Mouse (Mus musculus) CD8-positive naive resting alpha-beta T cell, adult 2 months (primary cell): ENCODE measurements around the gene Prelid3b.

Source experiments
- DNase-seq, 2 experiments: peaks; one replicate each; pipeline ENCODE4 v3.0.0; 2022; ENCODE audit warnings: low read depth in 2 of 2, low spot score in 2 of 2

Gene Prelid3b

GRCm38 (mm10) chr2:174472818-174473549 lies at the start of gene Prelid3b:
Prelid3b (minus strand) TSS chr2:174473081.
- peak; percentile 98 to 99 for DNase-seq

DNA sequence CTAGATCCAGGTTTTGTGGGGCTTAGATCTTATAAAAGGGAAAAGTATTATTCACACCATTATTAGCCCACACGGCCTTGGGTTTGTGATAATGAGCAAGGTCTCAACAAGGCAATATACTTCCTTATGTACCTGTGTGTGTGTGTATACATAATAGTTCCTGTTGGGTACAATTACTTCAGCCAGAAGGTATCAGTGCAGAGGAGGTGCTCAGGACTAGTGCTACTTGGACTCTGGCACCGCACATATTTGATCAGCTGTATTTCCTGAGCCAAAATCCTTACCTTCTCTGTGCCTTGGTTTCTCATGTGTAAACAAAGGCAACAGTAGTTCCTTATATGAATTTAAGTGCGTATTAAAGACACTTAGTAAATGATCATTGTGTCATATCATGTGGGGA lies 49.3 kb upstream of the Prelid3b start:
- no peak for DNase-seq

DNA sequence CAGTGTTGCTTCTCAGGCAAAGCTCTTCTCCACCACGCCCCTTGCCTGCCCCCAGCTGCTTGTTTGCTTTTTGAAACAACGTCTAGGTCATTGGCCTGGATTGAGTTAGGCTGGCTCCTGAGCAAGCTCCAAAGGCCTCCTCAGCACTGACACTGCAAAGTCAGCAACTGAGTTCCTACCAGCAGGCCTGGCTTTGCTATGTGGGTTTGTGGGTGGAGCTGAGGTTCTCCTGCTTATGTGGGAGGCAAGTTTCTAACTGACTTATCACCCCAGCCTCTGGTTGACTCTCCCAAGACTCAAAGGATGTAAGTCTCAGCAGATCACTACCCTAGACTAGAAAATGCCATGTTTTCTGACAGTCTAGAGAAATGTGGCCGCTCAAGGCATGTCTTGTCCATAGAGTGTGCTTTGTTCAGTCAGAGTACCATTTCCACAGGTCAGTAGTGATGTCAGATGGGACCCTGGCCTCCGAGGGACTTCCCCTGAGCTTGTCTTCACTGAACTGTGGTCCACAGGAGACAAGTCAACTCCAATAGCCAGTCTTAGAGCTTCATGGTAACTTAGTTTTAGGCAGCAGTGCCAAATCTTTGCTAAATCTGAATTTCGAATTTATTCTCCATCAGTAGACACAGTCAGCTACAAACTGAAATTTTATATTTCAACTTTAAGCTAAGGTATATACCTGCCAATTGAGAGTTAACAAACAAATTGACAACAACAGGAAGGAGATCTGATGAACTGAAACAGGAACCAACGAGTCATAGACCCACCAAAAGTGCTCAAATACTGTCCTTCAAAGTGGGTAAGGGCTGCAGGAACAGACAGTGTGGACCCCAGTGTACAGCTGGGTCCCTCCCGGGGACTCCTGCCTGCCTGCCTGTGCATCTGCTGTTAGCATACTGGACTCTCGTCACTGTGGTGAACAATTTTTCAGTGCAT lies 44.5 kb upstream of the Prelid3b start:
- no peak for DNase-seq

GRCm38 (mm10) chr2:174514887-174515286 lies 42.0 kb upstream of the Prelid3b start:
- no peak for DNase-seq

DNA sequence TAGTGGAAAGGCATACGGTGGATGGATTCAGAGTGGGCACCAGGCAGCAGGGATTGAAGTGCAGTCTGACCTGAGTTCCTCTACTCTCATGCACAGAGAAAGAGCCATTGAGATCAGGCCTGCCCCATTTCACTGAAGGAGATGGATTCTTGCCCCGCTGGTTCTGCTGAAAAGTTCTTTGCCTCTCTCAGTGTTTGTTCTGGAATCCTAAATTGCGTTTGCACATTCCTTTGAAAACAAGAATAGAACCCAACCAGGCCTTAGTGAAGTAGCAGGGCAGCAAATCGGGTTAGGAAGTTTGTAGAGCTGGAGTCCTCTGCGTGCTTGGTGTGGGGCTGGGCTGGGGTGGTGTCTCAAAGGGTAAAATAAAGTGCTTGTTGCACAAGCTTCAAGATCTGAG lies 40.9 kb upstream of the Prelid3b start:
- no peak for DNase-seq

DNA sequence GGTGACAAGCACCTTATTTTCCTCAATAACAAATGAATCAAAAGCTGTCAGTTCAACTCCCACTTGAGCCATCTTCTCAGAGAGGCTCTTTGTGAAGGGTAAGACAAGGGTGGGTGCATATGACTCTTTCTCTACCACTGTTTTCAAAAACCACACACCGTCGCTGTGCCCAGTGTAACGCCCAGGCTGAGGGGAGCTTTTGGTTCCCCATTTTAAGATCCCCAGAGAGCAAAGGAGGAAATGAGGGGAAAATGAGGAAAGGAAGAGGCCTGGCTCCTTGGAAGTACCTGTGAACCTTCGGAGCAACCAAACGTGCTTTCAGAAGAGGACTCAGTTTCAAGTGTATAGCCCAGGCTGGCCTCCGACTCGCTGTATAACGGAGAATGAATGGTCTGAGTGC lies 36.9 kb upstream of the Prelid3b start:
- no peak for DNase-seq

GRCm38 (mm10) chr2:174507998-174508397 lies 35.1 kb upstream of the Prelid3b start:
- no peak for DNase-seq

GRCm38 (mm10) chr2:174502831-174503460 lies 30.1 kb upstream of the Prelid3b start:
- no peak for DNase-seq

GRCm38 (mm10) chr2:174502321-174502720 lies 29.4 kb upstream of the Prelid3b start:
- no peak for DNase-seq

GRCm38 (mm10) chr2:174501517-174501916 lies 28.6 kb upstream of the Prelid3b start:
- no peak for DNase-seq

DNA sequence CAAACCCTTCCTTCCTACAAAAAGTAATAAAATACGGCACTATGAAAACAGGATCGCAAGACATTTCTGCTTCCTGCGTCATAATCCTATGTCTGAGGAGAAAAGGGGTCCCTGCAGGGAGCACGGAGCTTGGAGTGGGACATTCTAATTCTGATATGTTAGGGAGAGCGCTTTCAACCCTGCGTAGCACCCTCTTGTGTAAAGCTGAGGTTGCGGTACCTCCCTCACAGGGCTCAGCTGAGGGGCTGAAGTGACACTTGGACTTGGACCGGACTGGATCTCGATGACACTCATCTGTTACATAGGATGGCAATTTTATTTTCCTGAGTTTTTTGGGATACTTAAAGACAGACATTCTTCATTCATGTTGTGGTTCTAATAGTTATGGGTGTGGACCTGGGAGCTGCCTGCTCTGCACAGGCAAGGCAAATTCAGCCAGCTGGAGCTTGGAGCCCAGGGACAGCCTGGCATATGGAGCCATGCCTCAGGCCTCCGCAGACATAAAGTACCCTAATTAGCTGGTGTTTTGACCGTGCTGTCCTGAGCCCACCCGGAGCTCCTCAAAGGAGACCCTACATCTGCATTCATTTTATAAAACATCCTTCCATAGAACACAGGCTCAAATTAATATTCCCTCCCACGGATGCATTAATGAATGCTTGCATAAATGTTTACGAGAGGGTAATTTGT lies 28.1 kb upstream of the Prelid3b start:
- no peak for DNase-seq

DNA sequence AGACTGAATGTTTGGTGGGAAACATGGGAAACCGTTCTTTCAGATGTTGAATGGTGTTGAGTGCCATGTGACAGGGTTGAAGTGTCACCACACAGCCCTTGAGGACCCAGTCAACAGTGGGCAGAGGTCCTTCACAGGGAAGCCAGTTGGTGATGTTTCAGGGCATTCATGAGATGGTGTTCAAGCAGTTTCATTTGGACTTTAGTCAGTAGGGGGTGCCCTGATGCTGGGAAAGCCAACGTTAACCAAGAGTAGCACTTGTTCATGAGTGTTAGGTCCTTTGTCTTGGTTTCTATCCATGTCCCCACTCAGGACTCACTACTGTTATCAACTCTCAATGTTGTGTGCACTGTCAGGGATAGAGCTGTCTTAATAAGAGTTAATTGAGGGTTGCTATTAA lies 20.0 kb upstream of the Prelid3b start:
- DNase-seq, result peak; percentile 41 to 52

DNA sequence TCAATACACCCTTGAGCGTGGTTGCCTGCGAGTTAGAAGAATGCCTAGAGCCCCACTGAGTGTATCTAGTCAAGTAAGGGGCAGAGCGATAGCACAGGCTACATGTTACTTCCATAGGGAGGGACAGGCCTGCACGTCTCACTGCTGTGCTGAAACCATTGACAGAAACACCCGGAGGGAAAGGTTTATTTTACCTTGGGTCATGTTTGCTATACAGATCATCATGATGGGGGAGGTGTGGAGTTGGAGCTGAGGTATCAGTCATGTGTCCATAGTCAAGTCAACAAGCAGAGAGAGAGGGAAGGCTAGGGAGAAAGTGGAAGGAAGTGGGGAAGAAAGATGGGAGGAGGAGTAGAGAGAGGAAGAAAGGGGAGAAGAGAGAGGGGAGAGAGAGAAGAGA lies 14.1 kb upstream of the Prelid3b start:
- DNase-seq, result no peak

DNA sequence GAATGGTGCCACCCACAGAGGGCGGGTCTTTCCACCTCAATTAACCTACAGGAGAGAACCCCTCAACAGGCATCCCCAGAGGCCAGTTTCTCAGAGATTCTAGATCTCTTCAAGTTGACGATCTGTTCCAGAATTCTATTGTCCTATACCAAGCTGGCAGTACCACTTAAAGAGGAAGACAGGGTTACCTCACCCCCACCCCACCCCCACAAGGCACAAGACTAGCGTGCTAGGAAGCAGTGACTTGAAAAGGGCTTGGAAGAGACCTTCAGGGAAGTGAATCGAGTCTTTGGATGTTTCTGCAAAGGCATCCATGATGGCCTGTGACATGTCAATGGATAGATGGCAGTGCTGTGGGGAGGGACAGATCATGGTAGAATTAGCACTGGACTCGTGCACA lies 5.9 kb upstream of the Prelid3b start:
- DNase-seq, result no peak

- DNase-seq, result no peak
Observed at GRCm38 (mm10) chr2:174477543-174478319, 4.8 kb upstream of the Prelid3b start.

GRCm38 (mm10) chr2:174473550-174473927 lies 658 bp upstream of the Prelid3b start:
- no peak for DNase-seq

GRCm38 (mm10) chr2:174472407-174472806 lies 474 bp downstream of the Prelid3b start:
- no peak for DNase-seq

GRCm38 (mm10) chr2:174470786-174471405 lies 2.0 kb downstream of the Prelid3b start:
- no peak for DNase-seq

DNA sequence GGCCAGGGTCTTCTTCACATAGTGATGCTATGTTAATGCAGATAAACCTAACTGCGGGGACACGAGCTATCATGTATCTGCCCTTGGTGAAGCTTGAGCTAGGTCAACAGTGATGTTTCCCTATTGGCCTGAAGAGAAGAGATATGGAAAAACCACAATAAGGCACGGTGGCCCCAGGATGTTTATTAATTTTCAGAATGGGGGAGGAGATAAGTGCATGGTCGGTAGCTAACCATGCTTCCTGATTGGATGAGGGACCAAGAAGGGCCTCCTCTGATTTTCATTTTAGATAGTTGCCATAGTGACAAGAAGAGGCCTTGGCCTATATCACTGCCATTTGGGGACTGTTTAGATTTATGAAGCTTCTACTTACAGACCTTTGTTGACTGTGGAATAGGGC lies 2.5 kb downstream of the Prelid3b start:
- no peak for DNase-seq
